Mouse (Mus musculus) forebrain, embryonic 14.5 days (tissue): ENCODE results near the gene Bnipl. TPM values are rescaled to one million over a fixed set of nuclear protein-coding genes. Genes with fewer than 3 reads are reported as not detected.

Experiments
- ATAC-seq: fragments of 200-750 bp; cut with Nextera tagmentation; 2 replicates; pipeline ENCODE4 v1.8.0; 2017; ENCODE audit warnings: mild to moderate bottlenecking, moderate library complexity
- DNase-seq: peaks from one replicate; pipeline ENCODE4 v3.0.0-alpha.2; 2015; ENCODE audit warnings: low spot score
- H3K27ac ChIP-seq: fragments of 300-500 bp; sonication (generic); 2 replicates; pipeline ENCODE4 v1.5.1; 2014; ENCODE audit warnings: low read depth, mild to moderate bottlenecking, control low read depth, low read length, moderate library complexity
- H3K27me3 ChIP-seq: fragments of 300-500 bp; sonication (generic); replicated peaks from 2 replicates; pipeline ENCODE4 v1.6.1; 2014; ENCODE audit warnings: low read length, control low read depth, mixed read lengths; ENCODE audit not compliant: control insufficient read depth, insufficient read depth
- H3K36me3 ChIP-seq: fragments of 300-500 bp; sonication (generic); 2 replicates; pipeline ENCODE4 v1.6.1; 2014; ENCODE audit warnings: low read length, control low read depth; ENCODE audit not compliant: control insufficient read depth, insufficient read depth
- H3K4me1 ChIP-seq: fragments of 300-500 bp; sonication (generic); 2 replicates; pipeline ENCODE4 v1.6.1; 2014; ENCODE audit warnings: antibody characterized with exemption, low read length, control low read depth; ENCODE audit not compliant: control insufficient read depth, insufficient read depth
- H3K4me2 ChIP-seq: fragments of 300-500 bp; sonication (generic); 2 replicates; pipeline ENCODE4 v1.6.1; 2014; ENCODE audit warnings: mild to moderate bottlenecking, control low read depth, low read length
- H3K4me3 ChIP-seq: fragments of 300-500 bp; sonication (generic); 2 replicates; pipeline ENCODE4 v1.5.1; 2014; ENCODE audit warnings: low read depth, low read length, control low read depth
- H3K9ac ChIP-seq: fragments of 300-500 bp; sonication (generic); 2 replicates; pipeline ENCODE4 v1.6.1; 2014; ENCODE audit warnings: mild to moderate bottlenecking, low read length, control low read depth, moderate library complexity
- H3K9me3 ChIP-seq: fragments of 300-500 bp; sonication (generic); replicated peaks from 2 replicates; pipeline ENCODE4 v1.6.1; 2016; ENCODE audit warnings: low read length, control low read depth, mixed read lengths; ENCODE audit not compliant: control insufficient read depth
- WGBS: fragments of 180-500 bp; shearing (Covaris S2); extraction: QIAGEN DNeasy Blood & Tissue Kit; methylation state at CpG from one replicate; pipeline ENCODE4 v1.1.7; 2014; 5-methylcytosine and 5-hydroxymethylcytosine counted together
- polyA plus RNA-seq: library from polyadenylated mRNA; unstranded; fragments of >200 nt; fragmentation: Nextera tagmentation; extraction: Ambion mirVana; gene quantifications from 2 replicates; pipeline ENCODE4 v1.2.1, GENCODE M21; 2014

The Bnipl gene
- polyA plus RNA-seq, 1 experiment from 2014 or later, result not detected

- DNase-seq (peak; percentile 98), ATAC-seq (peak; percentile 92)
- H3K4me1 ChIP-seq, result peaks cover 42% of the 10 kb centered on the region
- no peaks in the 10 kb centered on the region for H3K9me3 ChIP-seq
- H3K27ac ChIP-seq, result peak within 1 kb of the TSS; percentile 98
- peak within 1 kb of the TSS; percentile 91 for H3K9ac ChIP-seq
- WGBS, result under 1% methylated on average over 64 of the region's 64 CpGs
- no peaks in the 10 kb centered on the region for H3K27me3 ChIP-seq
- peak within 1 kb of the TSS; percentile 89 for H3K4me3 ChIP-seq
- peaks cover 41% of the 10 kb centered on the region for H3K36me3 ChIP-seq
- H3K4me2 ChIP-seq, result peak within 1 kb of the TSS; percentile 86
Measured at GRCm38 (mm10) chr3:95228148-95228893, 22.7 kb downstream of the Bnipl start, which contains the start of gene Cdc42se1. Gene Cdc42se1, plus strand, starts transcription at chr3:95228732.

GRCm38 (mm10) chr3:95227214-95227613, 23.8 kb downstream of the Bnipl start:
- ATAC-seq (no peak), DNase-seq (peak; percentile 46)
- 5% methylated on average over 1 of the region's 1 CpGs for WGBS
- Histone ChIP-seq H3K36me3 (peaks cover 36% of the 10 kb centered on the region), H3K4me1 (peaks cover 42% of the 10 kb centered on the region), H3K4me2 (peak overlapping the region; percentile 86), H3K4me3 (peak overlapping the region; percentile 89), H3K27ac (peak overlapping the region; percentile 98), H3K9ac (peak overlapping the region; percentile 91), H3K27me3 (no peaks in the 10 kb centered on the region), H3K9me3 (no peaks in the 10 kb centered on the region)

- DNase-seq (peak; percentile 43), ATAC-seq (no peak)
- Histone ChIP-seq H3K27ac (no peak overlapping the region), H3K27me3 (no peaks in the 10 kb centered on the region), H3K4me2 (peak overlapping the region; percentile 29), H3K4me3 (peak overlapping the region; percentile 3; the same call in 1 of the 2 replicates), H3K36me3 (peaks cover 53% of the 10 kb centered on the region), H3K4me1 (peaks cover 24% of the 10 kb centered on the region), H3K9me3 (no peaks in the 10 kb centered on the region), H3K9ac (peak overlapping the region; percentile 25; the same call in 1 of the 2 replicates)
- WGBS, result 8% methylated on average over 6 of the region's 6 CpGs
Measured at GRCm38 (mm10) chr3:95224295-95224694, 26.7 kb downstream of the Bnipl start.

GRCm38 (mm10) chr3:95223041-95223440, 28.0 kb downstream of the Bnipl start:
- no peak overlapping the region for H3K27ac ChIP-seq
- peaks cover 63% of the 10 kb centered on the region for H3K36me3 ChIP-seq
- no peak overlapping the region for H3K9ac ChIP-seq
- DNase-seq (no peak), ATAC-seq (no peak)
- no peaks in the 10 kb centered on the region for H3K9me3 ChIP-seq
- no peaks in the 10 kb centered on the region for H3K27me3 ChIP-seq
- WGBS, result 100% methylated on average over 2 of the region's 2 CpGs
- H3K4me3 ChIP-seq, result no peak overlapping the region
- H3K4me2 ChIP-seq, result no peak overlapping the region
- peaks cover 24% of the 10 kb centered on the region for H3K4me1 ChIP-seq

- Histone ChIP-seq H3K4me3 (peak overlapping the region; percentile 71; the same call in 1 of the 2 replicates), H3K27ac (peak overlapping the region; percentile 94; the same call in 1 of the 2 replicates), H3K36me3 (peaks cover 54% of the 10 kb centered on the region), H3K4me2 (peak overlapping the region; percentile 41), H3K9me3 (no peaks in the 10 kb centered on the region), H3K9ac (no peak overlapping the region), H3K27me3 (no peaks in the 10 kb centered on the region), H3K4me1 (peaks cover 5% of the 10 kb centered on the region; the same call in 1 of the 2 replicates)
- ATAC-seq (no peak), DNase-seq (no peak)
- WGBS, result 78% methylated on average over 6 of the region's 6 CpGs
Measured at GRCm38 (mm10) chr3:95218466-95219137, 32.4 kb downstream of the Bnipl start.

GRCm38 (mm10) chr3:95217255-95218134, 33.5 kb downstream of the Bnipl start, which contains the start of gene Gabpb2:
Gene Gabpb2, minus strand, starts transcription at chr3:95217916.
- H3K9ac ChIP-seq, result peak within 1 kb of the TSS; percentile 91
- H3K9me3 ChIP-seq, result no peaks in the 10 kb centered on the region
- peak; percentile 95 for DNase-seq
- H3K36me3 ChIP-seq, result peaks cover 44% of the 10 kb centered on the region
- H3K4me2 ChIP-seq, result peak within 1 kb of the TSS; percentile 41
- H3K27ac ChIP-seq, result peak within 1 kb of the TSS; percentile 94
- peaks cover 5% of the 10 kb centered on the region; the same call in 1 of the 2 replicates for H3K4me1 ChIP-seq
- under 1% methylated on average over 56 of the region's 56 CpGs for WGBS
- H3K27me3 ChIP-seq, result no peaks in the 10 kb centered on the region
- peak; percentile 88 for ATAC-seq
- H3K4me3 ChIP-seq, result peak within 1 kb of the TSS; percentile 71

GRCm38 (mm10) chr3:95216655-95217254, 34.2 kb downstream of the Bnipl start:
- H3K36me3 ChIP-seq, result peaks cover 44% of the 10 kb centered on the region
- H3K4me1 ChIP-seq, result peaks cover 5% of the 10 kb centered on the region; the same call in 1 of the 2 replicates
- ATAC-seq (no peak), DNase-seq (no peak)
- peak overlapping the region; percentile 41 for H3K4me2 ChIP-seq
- H3K4me3 ChIP-seq, result peak overlapping the region; percentile 71
- 22% methylated on average over 4 of the region's 4 CpGs for WGBS
- H3K27me3 ChIP-seq, result no peaks in the 10 kb centered on the region
- peak overlapping the region; percentile 91 for H3K9ac ChIP-seq
- no peaks in the 10 kb centered on the region for H3K9me3 ChIP-seq
- H3K27ac ChIP-seq, result peak overlapping the region; percentile 94; the same call in 1 of the 2 replicates

GRCm38 (mm10) chr3:95213609-95213975, 37.4 kb downstream of the Bnipl start:
- no peaks in the 10 kb centered on the region for H3K27me3 ChIP-seq
- no peak for ATAC-seq
- peaks cover 5% of the 10 kb centered on the region; the same call in 1 of the 2 replicates for H3K4me1 ChIP-seq
- H3K4me3 ChIP-seq, result no peak overlapping the region
- no peak overlapping the region for H3K4me2 ChIP-seq
- H3K9ac ChIP-seq, result no peak overlapping the region
- no peak overlapping the region for H3K27ac ChIP-seq
- no peaks in the 10 kb centered on the region for H3K9me3 ChIP-seq
- peaks cover 18% of the 10 kb centered on the region for H3K36me3 ChIP-seq
- no peak for DNase-seq
- WGBS, result 96% methylated on average over 1 of the region's 1 CpGs
